Mouse (Mus musculus): ENCODE data around the gene Capn3. TPM values are rescaled to one million over a fixed set of nuclear protein-coding genes. Genes with fewer than 3 reads are reported as not detected.
A peak's percentile ranks its signal among the peaks of the same experiment; 100 is the strongest.

Capn3 gene
- total RNA-seq, 1 experiment from 2014 or later, result 1.2 TPM

GRCm38 (mm10) chr2:120478600-120478999 lies 22.8 kb downstream of the Capn3 start:
- peak; percentile 88 for ATAC-seq (replicated peaks; ENCODE audit: low read depth, poor library complexity, severe bottlenecking)

GRCm38 (mm10) chr2:120481921-120482320 lies 26.1 kb downstream of the Capn3 start:
- no peak for ATAC-seq (replicated peaks; ENCODE audit: low read depth, poor library complexity, severe bottlenecking)

- no peak; the same call in 1 of the 2 replicates for ATAC-seq (replicated peaks; ENCODE audit: low read depth, poor library complexity, severe bottlenecking)
These were observed 26.9 kb downstream of the Capn3 start for GRCm38 (mm10) chr2:120482506-120483389.

- ATAC-seq (replicated peaks; ENCODE audit: low read depth, poor library complexity, severe bottlenecking), result no peak
These were observed 28.4 kb downstream of the Capn3 start for GRCm38 (mm10) chr2:120484241-120484640.

- no peak for ATAC-seq (replicated peaks; ENCODE audit: low read depth, poor library complexity, severe bottlenecking)
These were observed 37.4 kb downstream of the Capn3 start for GRCm38 (mm10) chr2:120493254-120493653.

- no peak for ATAC-seq (replicated peaks; ENCODE audit: low read depth, poor library complexity, severe bottlenecking)
These were observed 40.7 kb downstream of the Capn3 start for GRCm38 (mm10) chr2:120496511-120496910.

GRCm38 (mm10) chr2:120499971-120500471 lies 44.2 kb downstream of the Capn3 start:
- ATAC-seq (replicated peaks; ENCODE audit: low read depth, poor library complexity, severe bottlenecking), result peak; percentile 79

- ATAC-seq (replicated peaks; ENCODE audit: low read depth, poor library complexity, severe bottlenecking), result no peak
These were observed 45.5 kb downstream of the Capn3 start for GRCm38 (mm10) chr2:120501136-120501918.

- no peak for ATAC-seq (replicated peaks; ENCODE audit: low read depth, poor library complexity, severe bottlenecking)
These were observed 46.2 kb downstream of the Capn3 start for GRCm38 (mm10) chr2:120501931-120502604.

GRCm38 (mm10) chr2:120502605-120502990 lies 46.8 kb downstream of the Capn3 start:
- no peak for ATAC-seq (replicated peaks; ENCODE audit: low read depth, poor library complexity, severe bottlenecking)

GRCm38 (mm10) chr2:120503094-120503493 lies 47.3 kb downstream of the Capn3 start:
- ATAC-seq (replicated peaks; ENCODE audit: low read depth, poor library complexity, severe bottlenecking), result no peak

- no peak for ATAC-seq (replicated peaks; ENCODE audit: low read depth, poor library complexity, severe bottlenecking)
These were observed 48.2 kb downstream of the Capn3 start for GRCm38 (mm10) chr2:120503992-120504391.

- no peak for ATAC-seq (replicated peaks; ENCODE audit: low read depth, poor library complexity, severe bottlenecking)
These were observed 58.4 kb downstream of the Capn3 start for GRCm38 (mm10) chr2:120514181-120514580.

- no peak for ATAC-seq (replicated peaks; ENCODE audit: low read depth, poor library complexity, severe bottlenecking)
These were observed 62.9 kb downstream of the Capn3 start for GRCm38 (mm10) chr2:120518547-120519210.

GRCm38 (mm10) chr2:120526771-120527170 lies 71.0 kb downstream of the Capn3 start:
- ATAC-seq (replicated peaks; ENCODE audit: low read depth, poor library complexity, severe bottlenecking), result no peak

GRCm38 (mm10) chr2:120529531-120529930 lies 73.7 kb downstream of the Capn3 start:
- ATAC-seq (replicated peaks; ENCODE audit: low read depth, poor library complexity, severe bottlenecking), result no peak

GRCm38 (mm10) chr2:120531223-120531622 lies 75.4 kb downstream of the Capn3 start:
- ATAC-seq (replicated peaks; ENCODE audit: low read depth, poor library complexity, severe bottlenecking), result 0 out of 2 replicates have a peak, but pooled peaks have one; percentile 22

- no peak for ATAC-seq (replicated peaks; ENCODE audit: low read depth, poor library complexity, severe bottlenecking)
These were observed 83.5 kb downstream of the Capn3 start for GRCm38 (mm10) chr2:120539333-120539732.

GRCm38 (mm10) chr2:120539778-120540208 lies 84.0 kb downstream of the Capn3 start:
- ATAC-seq (replicated peaks; ENCODE audit: low read depth, poor library complexity, severe bottlenecking), result peak; percentile 73

- ATAC-seq (replicated peaks; ENCODE audit: low read depth, poor library complexity, severe bottlenecking), result no peak
These were observed 88.9 kb downstream of the Capn3 start for GRCm38 (mm10) chr2:120544732-120545131.

Measured in common myeloid progenitor, adult 5-6 weeks (primary cell).